Mouse (Mus musculus) kidney, postnatal 4 days (tissue): ENCODE measurements around the gene Actrt2.

Experiments
- DNase-seq, 2 experiments: peaks; one replicate each; pipeline ENCODE4 v3.0.0; 2021; ENCODE audit warnings: mixed read lengths in 2 of 2

The Actrt2 gene

GRCm38 (mm10) chr4:154637468-154638319 is 30.0 kb downstream of the Actrt2 start:
- peak in 1 of 2 experiments; percentile 51 for DNase-seq

DNA sequence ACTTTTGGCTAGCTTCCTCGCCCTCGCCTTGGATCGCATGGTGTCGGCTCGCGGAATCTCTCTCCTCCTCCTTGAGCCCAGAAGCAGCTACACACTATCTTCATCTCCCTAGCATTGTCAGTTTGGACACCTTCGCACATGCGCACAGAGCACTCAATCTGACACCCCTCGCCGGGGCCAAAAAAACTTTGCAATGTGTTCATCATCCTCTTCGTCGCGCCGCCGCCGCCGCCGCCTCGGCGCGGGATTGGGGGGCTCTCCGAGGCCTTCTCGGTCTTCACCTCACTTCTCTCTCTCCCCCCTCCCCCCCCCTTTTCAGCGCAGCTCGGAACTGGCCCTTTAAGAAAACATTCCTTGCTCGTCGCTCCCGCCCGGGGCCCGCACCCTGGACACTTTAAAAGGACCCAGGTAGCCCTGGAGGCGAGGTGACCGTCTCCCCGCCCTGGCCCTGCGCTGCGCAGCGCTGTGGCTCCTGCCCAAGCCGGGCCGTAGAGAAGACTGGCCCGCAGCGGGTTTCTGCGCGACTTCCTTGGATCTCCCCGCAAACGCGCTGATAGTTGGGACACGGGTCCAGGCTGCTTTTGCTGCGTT is 30.9 kb downstream of the Actrt2 start, which contains the start of gene Prdm16:
Gene Prdm16, minus strand, starts transcription at position 153 of the 591 bp plus-strand sequence.
- DNase-seq, result peak; percentile 58 to 73

GRCm38 (mm10) chr4:154636053-154636433 is 31.6 kb downstream of the Actrt2 start:
- peak; percentile 60 to 72 for DNase-seq

GRCm38 (mm10) chr4:154635241-154636052 is 32.2 kb downstream of the Actrt2 start:
- DNase-seq, result peak; percentile 66 to 77

- DNase-seq, result peak; percentile 39 to 60
These were observed 33.0 kb downstream of the Actrt2 start for GRCm38 (mm10) chr4:154634470-154635240.

- no peak for DNase-seq
These were observed 33.7 kb downstream of the Actrt2 start for GRCm38 (mm10) chr4:154634001-154634400.

DNA sequence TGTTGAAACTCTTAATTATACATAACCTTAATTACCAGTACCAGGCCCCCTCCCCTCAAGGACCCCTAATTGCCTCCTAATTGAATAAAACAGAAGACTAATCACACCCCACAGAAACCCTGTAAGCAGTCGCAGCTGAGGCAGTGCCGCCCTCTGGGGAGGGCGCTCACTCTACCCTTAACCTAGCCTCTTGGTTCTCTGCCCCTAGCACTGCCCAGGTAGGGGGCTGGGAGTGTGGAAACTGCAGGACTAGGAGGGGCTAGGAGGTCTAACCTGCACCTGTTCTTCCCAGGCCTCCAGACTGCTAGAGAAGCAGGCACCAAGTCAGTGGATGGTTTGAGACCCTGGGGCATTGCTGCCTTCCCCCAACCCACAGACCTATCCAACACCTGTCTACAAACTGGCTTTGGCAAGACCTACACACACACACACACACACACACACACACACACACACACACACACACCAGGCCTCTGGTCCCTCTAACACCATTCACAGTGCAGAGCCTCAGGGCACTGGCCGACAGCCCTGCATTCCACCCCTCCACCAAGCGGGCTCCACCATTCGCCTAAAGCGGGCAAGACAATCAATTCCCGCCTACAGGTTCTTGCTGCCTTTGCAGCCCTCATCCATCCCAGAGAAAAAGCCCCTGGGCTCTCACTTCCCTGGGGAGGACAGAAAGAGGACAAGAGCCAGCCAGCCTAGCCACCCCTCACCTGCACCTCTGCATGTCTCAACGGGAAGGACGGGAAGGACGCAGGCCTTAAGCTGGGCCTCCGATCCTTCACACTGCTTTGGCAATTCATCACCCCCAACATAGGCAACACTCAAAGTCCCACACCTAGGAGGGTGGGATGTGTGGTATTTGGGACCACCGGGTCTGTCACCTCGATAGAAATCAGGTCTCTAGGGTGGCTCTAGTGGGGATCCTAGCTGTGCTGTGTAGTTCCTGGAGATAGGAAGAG is 34.6 kb downstream of the Actrt2 start:
- DNase-seq, result peak; percentile 49 to 58

DNA sequence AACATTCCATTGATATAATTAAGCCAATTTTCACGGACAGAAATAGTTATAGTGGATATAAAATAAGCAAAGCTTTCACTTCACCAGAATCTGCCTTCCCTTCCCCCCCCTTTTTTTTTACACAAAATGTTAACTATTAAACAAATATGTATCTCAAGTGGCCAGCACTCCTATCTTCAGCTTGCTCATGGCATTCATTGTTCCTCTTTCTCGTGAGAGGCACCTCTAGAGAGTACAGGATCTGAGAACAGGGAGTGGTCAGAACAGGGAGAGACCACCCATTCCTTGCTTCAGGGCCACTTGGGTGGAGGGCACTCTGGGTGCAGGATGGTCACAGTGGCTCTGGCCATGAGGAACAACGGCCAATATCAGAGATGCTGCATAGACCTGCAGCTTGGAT is 36.9 kb downstream of the Actrt2 start:
- no peak for DNase-seq

DNA sequence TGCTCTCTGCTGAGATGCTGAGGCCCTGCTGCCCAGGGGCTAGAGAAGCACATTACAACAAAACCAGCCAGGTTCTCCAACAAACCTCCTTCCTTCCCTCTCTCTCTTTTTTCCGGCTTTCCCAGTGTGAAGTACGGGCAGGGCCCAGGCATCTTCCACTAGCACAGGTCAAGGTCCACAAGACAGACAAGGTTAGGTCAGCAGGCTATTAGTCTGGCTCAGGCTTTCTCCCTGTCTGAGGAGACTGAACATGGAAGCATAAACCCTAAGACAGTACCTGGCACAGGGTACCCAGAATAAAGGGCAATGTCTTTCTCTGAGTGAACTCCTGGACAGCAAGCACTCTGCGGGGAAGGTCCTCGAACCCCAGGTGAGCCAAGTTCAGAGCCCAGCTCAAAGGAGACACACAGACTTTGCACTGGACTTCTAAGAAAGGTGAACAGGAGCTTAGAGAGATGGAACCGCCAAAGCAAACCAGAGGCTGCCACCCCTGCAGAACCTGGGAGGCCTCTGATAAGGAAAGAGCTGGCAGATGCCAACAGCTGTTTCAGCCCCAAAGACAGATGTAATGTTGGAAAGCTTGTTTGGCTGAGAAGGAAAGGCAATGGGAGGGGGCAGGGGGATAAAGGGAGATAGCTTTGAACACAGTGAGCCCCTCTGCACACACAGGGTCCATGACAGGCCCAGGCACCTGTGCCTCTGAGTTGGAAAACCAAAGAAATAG is 40.1 kb downstream of the Actrt2 start:
- DNase-seq, result no peak

DNA sequence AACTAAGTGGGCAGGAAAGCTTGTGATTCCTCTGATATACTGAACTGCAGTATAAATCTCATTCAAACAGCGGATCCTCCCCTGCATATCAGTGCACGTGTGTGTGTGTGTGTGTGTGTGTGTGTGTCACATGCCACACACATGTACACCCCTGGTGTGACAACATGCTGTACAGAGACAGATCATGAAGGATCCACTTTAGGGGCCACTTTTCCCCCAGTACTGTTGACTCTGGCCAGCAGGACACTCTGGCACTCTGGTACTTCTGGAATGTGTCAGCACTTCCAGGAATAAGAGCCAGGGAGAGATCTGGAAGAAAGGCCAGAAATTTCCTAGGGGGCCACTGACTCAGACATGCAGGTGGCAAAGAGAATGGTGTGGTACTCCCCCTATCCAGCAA is 41.4 kb downstream of the Actrt2 start:
- DNase-seq, result no peak

DNA sequence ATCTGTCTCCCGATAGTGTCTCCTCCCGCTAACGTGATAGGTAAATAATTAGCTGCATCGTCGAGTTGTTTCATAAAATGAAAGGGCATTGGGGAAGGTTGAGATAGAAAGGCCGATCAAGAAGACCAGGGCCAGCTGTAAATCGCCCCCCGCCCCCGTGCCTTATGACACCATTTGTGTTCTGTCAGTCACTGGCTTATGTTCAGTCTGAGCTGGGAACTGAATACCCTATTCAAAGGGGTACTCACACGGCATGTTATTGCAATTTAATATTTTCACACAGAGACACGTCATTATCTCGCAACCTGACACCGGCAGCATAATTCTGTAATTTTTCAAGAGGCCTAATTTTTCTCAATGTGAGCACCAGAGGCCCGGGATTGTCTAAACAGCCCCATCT is 42.0 kb downstream of the Actrt2 start:
- no peak for DNase-seq

- no peak for DNase-seq
These were observed 44.4 kb downstream of the Actrt2 start for GRCm38 (mm10) chr4:154623241-154623640.

GRCm38 (mm10) chr4:154622521-154622920 is 45.1 kb downstream of the Actrt2 start:
- DNase-seq, result no peak
